Mouse (Mus musculus) right cerebral cortex, adult 18-20 months (tissue): ENCODE measurements around the gene Igsf9.

Experiments
- DNase-seq: peaks from one replicate; pipeline ENCODE4 v3.0.0; 2022; ENCODE audit warnings: mixed read lengths

The Igsf9 gene

GRCm38 (mm10) chr1:172481540-172482280 is at the start of gene Igsf9:
Gene Igsf9, plus strand, starts transcription at chr1:172481788.
- peak; percentile 95 for DNase-seq

- DNase-seq: no peak
Observed at GRCm38 (mm10) chr1:172431836-172432586, 49.6 kb upstream of the Igsf9 start.

GRCm38 (mm10) chr1:172432587-172432955 is 49.0 kb upstream of the Igsf9 start:
- DNase-seq: no peak

- DNase-seq: no peak
Observed at GRCm38 (mm10) chr1:172433012-172433850, 48.4 kb upstream of the Igsf9 start.

- no peak for DNase-seq
Observed at GRCm38 (mm10) chr1:172433851-172434165, 47.8 kb upstream of the Igsf9 start.

- DNase-seq: no peak
Observed at GRCm38 (mm10) chr1:172436785-172437184, 44.8 kb upstream of the Igsf9 start.

- no peak for DNase-seq
Observed at GRCm38 (mm10) chr1:172438621-172439020, 43.0 kb upstream of the Igsf9 start.

GRCm38 (mm10) chr1:172440521-172440920 is 41.1 kb upstream of the Igsf9 start:
- no peak for DNase-seq

GRCm38 (mm10) chr1:172441935-172442445 is 39.6 kb upstream of the Igsf9 start:
- no peak for DNase-seq

- no peak for DNase-seq
Observed at GRCm38 (mm10) chr1:172450226-172450625, 31.4 kb upstream of the Igsf9 start.

- no peak for DNase-seq
Observed at GRCm38 (mm10) chr1:172450848-172451470, 30.6 kb upstream of the Igsf9 start.

- DNase-seq: no peak
Observed at GRCm38 (mm10) chr1:172452911-172453310, 28.7 kb upstream of the Igsf9 start.

- DNase-seq: no peak
Observed at GRCm38 (mm10) chr1:172453810-172454209, 27.8 kb upstream of the Igsf9 start.

- no peak for DNase-seq
Observed at GRCm38 (mm10) chr1:172455416-172455815, 26.2 kb upstream of the Igsf9 start.

GRCm38 (mm10) chr1:172456001-172456677 is 25.4 kb upstream of the Igsf9 start:
- DNase-seq: no peak

- DNase-seq: no peak
Observed at GRCm38 (mm10) chr1:172457196-172457595, 24.4 kb upstream of the Igsf9 start.

- no peak for DNase-seq
Observed at GRCm38 (mm10) chr1:172458041-172458440, 23.5 kb upstream of the Igsf9 start.

GRCm38 (mm10) chr1:172461602-172462001 is 20.0 kb upstream of the Igsf9 start:
- DNase-seq: no peak

- DNase-seq: no peak
Observed at GRCm38 (mm10) chr1:172462534-172462933, 19.1 kb upstream of the Igsf9 start.

- DNase-seq: no peak
Observed at GRCm38 (mm10) chr1:172463387-172464333, 17.9 kb upstream of the Igsf9 start.

GRCm38 (mm10) chr1:172468301-172468877 is 13.2 kb upstream of the Igsf9 start:
- no peak for DNase-seq
